Mouse (Mus musculus) ES-CJ7 (cell line): Measurements from ENCODE around the gene Hmcn1.

Experiments
- DNase-seq: peaks from one replicate; pipeline ENCODE4 v3.0.0; 2011; ENCODE audit warnings: low read depth, low spot score

Gene Hmcn1

DNA sequence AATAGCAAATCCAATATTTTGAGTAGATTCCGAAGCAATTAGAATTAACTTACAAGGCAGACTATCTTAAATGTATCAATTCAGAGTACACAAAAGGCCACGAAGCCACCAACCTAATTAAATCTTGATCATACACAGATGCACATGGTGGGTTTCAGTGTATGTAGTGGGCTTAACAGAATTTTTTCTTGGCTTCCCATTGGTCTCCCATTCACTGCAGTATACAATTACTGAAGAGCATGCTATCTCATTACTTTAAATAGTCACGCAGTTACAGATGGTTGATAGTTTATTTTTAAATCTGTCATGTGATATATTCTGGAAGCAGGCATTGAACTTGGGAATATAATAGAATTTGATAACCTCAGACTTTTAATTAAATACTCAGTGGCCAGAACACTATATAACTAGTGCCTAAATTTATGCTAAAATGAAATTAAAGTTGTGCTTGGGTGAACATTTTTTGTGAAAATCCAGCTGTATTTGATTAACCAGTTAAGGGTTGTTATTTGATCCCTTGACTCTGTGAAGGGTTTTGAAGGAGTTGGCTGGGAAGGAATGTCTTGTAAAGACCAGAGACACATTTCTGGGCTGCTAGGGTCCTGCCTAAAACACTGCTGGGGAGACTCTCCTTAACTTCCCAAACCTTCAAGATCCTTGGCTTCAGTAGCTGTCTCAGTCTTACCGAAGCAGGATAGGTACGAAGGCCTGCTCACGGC lies 455.7 kb downstream of the Hmcn1 start:
- no peak for DNase-seq

DNA sequence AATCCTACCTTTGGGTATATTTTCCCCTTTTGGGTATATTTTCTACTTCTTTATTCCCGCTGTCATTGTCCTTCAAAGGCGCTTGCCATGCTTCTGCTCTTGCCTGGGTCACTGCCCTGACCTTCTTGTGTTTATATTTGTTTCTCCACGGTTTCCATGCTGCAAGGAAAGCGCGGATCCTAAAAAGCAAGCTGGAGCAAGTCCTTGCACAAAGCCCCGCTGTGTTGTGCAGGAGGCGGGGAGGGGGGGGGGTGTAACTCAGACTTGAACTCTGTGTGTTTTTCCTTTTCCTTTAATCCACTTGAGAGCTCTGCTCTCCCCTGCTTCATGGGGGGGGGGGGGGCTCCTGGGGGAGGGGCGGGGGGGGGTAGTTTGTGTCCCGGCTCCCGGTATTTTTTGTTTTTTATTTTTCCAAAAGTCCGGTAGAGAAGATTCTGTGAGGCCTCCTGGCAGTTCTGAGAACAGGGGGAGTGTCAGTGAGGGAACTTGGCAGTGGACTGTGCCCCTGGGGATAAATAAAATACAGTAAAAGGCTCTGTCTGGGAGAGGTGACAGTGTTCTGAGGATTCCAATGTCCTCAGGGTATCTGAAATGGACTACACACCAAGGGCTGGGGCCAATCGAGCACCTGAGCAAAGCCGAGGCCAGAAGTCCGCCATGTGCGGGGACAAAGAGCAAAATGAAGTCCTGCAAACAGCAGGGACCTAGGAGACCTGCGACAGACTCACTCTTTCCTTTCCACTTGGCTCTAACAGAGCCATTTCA lies 457.3 kb downstream of the Hmcn1 start:
- no peak for DNase-seq

DNA sequence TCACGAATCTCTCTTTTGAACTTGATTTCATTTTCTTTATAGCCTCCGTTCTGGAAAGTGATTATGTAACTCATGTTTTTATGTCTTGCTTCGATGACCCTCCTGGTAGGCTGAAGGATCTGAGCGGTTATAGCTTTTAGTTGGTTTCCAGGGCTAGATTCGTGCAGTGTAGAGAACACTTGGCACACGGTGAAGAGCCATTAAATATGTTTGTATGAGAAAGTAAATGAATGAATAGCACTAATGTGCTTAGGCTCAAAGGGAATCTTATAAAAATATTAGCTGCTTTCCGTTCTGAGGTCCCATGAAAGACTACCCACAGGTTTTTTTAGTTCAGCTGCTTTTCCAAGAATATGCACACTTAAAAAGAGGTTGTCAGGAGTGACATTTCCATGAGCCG lies 458.6 kb downstream of the Hmcn1 start:
- no peak for DNase-seq

DNA sequence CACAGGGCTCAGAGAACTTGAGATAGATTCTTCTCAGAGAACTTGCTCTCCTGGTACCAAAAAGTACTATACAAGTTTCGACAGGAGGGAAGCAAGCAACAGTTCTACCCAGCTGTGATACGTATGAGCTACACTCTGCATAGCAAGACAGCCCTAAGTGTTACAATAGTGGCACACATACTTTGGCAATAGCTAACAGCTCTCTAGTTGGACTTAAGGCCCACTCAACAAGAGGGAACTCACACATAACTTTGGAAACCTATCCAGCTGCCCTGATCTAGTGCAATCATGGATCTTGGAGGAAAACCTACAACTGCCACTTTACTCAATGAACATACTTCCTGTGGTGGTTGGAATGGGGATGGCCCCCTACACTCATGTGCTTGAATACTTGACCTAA lies 480.2 kb downstream of the Hmcn1 start:
- no peak for DNase-seq
